Mouse (Mus musculus) monocyte, adult 5-6 weeks (primary cell): ENCODE data around the gene Ankrd17. TPM values are rescaled to one million over a fixed set of nuclear protein-coding genes. Genes with fewer than 3 reads are reported as not detected.

Experiments
- ATAC-seq: fragments of 153-309, 156-312 bp; replicated peaks from 2 replicates; pipeline ENCODE4 v1.8.0; 2017; ENCODE audit warnings: mild to moderate bottlenecking; ENCODE audit not compliant: low TSS enrichment, insufficient number of reproducible peaks, severe bottlenecking, poor library complexity, low FRiP score
- total RNA-seq: library from RNA; stranded (forward); fragments of 200-1000, 200-491, 200-594 nt; gene quantifications from 3 replicates; pipeline ENCODE4 v1.2.3, GENCODE M21; 2017

The Ankrd17 gene
- 94.5 to 177 TPM (median 99.6 TPM) in 3 replicates for total RNA-seq

DNA sequence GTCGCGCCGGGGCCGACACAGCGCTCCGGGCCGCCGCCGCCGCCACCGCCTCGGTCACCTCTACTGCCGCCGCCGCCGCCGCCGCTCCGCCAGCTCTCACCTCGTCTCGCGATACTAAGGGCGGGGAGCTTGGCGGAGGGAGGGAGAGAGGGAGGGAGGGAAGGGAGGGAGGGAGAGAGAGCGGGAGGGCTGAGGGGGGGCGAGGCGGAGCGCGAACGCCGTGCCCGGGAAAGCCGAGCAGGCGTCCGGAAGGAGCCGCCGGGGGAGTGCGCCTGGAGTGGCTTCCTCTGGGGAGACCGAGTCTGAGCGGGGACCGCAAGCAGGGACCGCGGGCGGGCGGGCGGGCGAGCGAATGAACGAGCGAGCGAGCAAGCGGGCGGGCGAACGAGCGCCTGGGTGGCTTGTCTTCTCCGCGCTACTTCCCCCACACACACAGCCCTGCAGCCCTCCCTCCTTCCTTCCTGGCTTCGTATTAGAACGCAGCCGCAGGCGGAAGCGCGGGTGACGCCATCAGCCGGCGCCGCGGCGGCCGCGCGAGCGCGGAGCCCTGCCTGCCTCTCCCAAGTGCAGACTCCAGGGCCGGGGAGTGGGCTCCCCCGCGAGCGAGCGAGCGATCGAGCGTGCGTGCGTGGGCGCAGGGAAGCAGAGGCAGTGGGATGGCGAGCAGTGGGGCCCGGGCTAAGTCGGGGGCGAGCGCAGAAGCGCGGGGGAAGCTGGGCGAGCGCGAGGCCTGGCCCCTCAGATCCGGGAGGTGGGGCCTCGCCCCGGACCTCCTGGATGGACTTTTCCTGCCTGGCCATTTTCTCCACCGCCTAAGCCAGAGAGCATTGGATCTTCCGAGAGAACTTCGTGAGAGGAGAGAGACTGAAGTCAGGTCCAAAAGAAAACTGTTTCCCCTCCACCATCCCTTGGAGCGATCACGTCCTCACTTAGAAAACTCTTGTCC lies at the start of gene Ankrd17:
Gene Ankrd17, minus strand, starts transcription at position 457 of the 946 bp plus-strand sequence.
- peak; percentile 81 for ATAC-seq

DNA sequence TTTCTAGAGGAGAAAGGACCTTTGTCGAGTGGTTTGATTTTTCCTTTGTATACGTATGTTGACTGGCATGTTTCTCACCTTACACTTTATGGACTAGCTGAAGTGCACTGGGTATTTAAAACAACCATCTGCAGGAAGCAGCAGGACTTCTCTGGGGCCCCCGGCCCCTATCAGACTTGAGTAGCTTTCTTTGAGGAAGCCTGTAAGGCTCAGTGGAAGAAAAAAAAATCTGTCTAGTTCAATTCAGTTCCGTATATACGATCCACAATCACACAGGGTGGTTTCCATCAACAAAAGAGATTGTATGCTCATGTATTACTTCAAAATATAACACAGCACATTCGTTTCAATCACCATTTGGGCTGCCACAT lies 48.5 kb upstream of the Ankrd17 start:
- no peak for ATAC-seq

DNA sequence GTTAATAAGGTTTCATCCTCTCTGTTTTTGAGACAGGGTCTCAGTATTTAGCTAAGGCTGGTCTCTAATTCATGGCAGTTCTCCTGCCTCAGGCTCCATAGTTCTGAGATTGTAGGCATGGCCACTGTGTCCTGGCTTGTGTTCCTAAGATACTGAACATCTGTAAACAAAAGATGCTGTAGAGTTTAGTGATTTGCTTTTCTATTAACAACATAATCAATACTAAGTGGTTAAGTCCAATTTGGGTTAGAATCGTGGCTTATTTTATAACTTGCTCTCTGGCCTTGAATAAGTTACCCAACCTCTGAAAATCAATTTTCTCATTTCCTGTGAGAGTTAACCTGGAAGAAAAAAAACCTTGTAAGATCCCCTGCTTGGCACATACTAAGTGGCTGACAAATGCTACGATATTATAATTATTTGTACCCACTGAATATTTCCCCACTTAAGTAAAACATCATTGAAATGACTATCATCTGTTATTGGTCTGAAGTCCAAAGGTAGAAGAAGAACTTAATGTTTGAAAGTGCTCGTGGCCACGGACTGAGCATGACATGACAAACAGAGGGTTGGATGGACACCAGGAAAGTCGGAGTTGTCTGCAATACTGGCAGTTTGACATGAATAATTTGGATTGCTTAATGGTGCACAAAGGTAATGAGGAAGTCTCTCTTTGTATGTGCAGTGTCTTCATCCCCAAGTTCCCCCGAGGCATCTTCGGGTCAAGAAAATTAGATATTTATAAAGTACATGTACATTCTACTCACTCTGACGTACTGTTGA lies 48.0 kb upstream of the Ankrd17 start:
- ATAC-seq, result no peak

DNA sequence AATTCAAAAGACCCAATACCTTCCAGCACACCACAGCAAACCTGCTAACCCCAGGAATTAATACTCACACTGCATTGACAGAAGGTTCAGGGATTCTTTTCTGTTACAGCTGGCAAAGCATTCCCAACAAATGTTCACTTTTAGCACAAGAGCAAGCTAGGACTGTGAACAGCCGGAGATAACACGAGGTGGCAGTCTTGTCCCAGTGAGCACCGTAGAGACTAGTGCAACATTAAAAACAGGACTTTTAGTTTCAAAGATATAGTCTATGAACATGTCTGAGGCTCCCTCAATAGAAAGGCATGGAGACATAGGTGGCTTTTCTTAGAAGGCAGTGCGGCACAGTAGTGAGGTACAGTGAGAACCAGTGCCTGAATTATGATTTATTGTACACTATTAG lies 38.8 kb upstream of the Ankrd17 start:
- no peak for ATAC-seq

DNA sequence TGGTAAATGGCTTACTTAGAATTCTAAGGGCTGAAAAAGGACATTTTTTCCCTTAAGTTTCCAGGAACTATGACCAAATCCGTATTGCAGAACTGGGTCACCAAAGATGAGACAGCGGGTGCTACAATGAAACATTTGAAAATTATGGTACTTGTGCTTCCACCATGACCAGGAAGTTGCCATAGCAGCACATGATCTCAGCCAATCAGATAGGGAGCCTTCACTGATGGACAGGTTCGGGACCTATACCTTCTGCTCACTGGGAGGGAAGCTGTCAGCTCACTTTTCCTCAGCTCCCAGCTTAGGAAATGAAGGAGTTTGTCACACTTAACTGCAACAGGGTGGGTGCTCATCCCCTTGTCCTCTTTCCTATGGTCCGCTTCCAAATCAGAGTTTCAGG lies 30.4 kb upstream of the Ankrd17 start:
- ATAC-seq, result no peak

DNA sequence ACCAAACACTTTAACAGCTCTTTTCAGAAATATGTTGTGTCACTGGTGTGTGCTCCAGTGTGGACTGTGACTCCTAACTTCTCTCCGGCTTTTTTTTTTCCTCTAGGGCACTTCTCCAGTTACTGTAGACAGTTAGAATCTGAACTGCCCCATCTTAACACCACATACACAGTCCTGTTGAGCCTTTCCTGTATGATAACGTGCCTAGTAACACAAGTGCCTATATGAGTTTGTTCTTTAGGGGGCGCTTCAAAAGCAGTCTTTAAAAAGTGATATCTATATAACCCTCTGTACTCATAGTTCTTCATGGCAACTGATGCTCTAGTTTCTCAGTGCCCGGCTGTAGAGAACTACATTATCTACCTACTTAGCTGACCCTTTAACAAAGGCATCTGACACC lies 27.9 kb upstream of the Ankrd17 start:
- ATAC-seq, result no peak

DNA sequence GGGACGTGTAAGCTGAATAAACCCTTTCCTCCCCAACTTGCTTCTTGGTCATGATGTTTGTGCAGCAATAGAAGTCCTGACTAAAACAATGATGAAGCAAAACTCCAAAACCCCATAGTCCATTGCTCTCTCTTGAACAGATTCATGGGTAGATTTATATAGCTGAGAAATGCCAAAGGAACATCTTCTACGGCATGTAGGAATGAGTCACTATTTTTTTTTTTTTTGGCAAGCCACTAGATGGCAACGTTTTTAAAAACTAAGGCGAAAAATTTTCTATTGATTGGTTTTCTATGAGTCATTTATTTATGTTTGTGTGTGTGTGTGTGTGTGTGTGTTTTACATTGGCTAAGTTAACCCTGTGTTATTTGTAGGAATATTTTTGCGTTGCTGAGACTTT lies 27.4 kb upstream of the Ankrd17 start:
- ATAC-seq, result no peak

DNA sequence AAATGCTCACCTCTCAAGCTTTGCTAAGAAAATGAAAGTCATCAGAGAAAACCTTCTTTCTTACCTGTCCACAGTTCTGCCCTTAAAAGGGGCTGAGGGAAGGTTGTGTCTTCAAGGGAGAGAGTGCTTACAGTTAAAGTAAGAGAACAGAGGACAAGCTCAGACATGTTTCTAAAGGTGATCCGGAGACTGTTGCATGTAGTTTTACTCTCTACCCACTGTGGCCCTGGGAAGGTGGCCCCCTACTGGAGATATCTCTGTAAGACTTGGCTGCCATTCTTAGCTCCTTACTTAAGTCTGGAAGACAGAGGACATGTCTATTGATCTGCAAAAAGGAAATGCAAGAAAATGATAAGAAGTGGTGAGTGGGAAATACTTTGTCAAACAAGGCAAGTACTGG lies 16.7 kb upstream of the Ankrd17 start:
- ATAC-seq, result no peak

DNA sequence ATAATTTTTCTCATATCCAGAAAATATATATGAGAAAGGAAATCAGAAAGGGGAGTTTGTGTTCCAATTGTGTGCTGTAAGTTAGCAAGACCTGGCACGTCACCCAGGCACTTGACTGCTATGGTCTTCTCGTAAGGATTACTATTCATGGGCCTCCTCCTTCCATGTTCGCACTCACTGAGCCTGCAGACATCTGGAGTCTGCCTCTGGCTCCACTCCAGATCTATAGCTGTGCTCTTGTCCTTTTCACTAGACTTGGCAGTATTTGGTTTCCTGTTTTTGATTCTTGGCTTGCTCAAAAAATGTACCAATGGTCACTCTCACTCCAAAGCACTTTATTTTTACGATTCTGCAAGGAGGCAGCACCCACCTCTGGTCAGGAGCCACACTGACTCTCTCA lies 15.1 kb upstream of the Ankrd17 start:
- ATAC-seq, result no peak

DNA sequence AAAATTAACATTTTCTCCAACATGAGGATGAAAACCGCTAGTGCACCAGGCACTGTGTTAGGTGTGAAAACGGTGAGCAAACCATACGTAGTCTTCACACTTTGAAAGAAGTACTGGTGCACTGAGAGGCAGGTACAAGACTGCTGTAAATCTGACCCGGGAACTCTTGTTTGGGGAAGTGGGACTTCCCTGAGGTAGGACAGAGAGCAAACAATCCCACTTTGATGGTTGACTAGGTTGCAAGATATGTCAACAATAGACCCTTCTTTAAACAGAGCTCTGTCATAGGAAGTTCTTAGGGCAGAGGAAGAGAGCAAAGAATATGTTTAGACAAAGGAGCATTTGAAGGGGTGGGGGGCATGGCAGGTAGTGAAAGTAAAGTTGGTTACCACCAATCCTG lies 7.3 kb upstream of the Ankrd17 start:
- ATAC-seq, result no peak

DNA sequence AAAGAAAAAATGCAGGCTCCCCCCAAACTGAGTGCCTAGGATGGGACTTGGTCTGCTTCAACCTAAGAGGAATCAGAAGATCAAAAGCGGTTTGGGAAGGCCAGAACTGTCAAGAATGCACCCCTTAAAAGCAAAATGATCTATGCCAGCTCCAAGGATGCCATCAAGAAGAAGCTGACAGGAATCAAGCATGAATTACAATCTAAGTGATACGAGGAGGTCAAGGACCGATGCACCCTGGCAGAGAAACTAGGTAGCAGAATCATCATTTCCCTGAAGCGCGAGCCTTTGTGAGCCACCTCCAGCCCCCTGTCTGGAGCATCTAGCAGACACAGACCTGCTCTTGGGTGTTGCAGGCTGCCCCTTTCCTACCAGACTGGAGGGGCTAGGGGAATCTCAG lies 4.0 kb upstream of the Ankrd17 start:
- no peak for ATAC-seq

DNA sequence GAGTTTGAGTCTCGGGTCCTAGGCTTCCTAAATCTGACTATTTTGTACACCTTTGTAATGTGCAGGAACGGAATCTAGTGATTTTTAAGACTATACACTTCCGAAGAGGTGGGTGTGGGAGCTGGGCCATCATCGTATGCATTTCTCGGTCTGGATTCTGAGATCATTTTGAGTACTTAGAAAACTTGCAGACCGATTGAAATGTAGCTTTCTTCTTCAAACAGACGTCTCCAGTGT lies 608 bp upstream of the Ankrd17 start, which contains the start of gene Gm9958:
Gene Gm9958, plus strand, starts transcription at position 138 of the 237 bp plus-strand sequence.
- no peak for ATAC-seq

DNA sequence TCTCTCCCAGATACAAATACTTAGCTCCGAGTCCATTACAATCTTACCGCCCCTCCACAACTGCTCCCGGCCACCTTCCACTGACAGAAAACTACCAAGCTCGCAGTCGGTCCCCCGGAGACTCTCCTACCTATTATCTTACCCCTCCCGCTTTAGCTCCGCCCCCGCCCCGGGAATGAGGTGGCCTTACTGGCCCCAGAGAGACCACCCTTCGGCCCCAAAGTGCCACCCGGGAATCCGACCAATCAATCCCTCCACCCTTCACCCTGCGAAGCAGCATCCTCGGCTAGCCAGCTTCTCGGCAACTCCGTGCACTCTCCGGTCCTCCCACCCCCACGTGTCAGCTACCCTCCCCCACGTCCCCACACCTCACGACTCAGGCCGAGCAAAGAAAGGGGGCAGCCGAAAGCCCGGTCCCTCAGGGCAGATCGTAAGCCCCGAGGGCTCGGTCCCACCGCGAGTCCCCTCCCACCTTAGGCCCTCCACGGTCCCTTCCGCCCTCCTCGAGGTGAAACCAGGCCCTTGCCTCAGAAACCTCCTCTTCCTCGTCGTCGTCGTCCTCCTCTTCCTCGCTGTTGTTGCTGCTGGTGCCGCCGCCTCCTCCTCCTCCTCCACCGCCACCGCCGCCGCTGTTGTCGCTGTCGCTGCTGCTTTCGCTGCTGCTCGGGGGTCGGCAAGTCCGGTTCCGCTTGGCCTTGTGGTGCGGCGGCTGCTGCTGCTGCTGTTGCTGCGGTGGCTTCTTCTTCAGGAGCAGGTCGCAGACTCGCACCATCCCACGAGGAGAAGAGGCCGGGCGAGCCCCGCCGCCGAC lies 1.0 kb downstream of the Ankrd17 start:
- ATAC-seq, result peak; percentile 16

DNA sequence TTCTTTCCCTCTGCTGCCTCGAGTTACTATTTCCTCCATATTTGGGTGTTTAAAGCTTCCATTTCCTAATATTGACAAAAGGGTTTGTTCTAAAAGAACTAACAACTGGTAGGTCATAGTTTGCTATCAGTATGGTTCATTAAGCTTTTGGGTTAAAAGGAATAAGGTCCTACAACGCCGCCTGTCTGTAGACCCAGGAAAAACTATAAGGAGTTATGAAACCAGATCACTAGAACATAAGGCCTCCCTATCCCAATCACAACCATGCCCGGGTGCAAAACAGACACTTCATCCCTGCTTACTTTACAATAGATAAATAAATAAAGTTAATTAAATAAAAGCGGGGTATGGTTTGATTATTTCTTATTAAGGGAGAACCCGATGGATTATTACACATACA lies 1.9 kb downstream of the Ankrd17 start:
- no peak; the same call in 1 of the 2 replicates for ATAC-seq

DNA sequence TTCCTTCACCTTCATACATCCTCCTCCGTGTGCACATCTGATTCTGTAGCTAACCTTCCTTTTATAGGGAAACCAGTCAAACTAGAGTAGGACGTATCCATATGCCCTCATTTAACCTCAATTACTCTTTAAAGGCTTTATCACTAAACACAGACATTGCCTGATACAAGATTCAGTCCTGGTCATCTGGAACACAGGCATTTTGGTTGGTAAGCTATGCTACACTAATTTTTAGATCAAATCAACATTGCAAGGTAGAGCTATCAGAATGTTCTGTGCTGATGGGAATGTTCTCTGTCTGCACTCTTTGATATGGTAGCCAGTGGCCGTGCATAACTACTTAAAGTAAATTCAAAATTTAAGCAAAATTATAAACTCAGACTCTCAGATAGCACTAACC lies 10.6 kb downstream of the Ankrd17 start:
- ATAC-seq, result no peak

DNA sequence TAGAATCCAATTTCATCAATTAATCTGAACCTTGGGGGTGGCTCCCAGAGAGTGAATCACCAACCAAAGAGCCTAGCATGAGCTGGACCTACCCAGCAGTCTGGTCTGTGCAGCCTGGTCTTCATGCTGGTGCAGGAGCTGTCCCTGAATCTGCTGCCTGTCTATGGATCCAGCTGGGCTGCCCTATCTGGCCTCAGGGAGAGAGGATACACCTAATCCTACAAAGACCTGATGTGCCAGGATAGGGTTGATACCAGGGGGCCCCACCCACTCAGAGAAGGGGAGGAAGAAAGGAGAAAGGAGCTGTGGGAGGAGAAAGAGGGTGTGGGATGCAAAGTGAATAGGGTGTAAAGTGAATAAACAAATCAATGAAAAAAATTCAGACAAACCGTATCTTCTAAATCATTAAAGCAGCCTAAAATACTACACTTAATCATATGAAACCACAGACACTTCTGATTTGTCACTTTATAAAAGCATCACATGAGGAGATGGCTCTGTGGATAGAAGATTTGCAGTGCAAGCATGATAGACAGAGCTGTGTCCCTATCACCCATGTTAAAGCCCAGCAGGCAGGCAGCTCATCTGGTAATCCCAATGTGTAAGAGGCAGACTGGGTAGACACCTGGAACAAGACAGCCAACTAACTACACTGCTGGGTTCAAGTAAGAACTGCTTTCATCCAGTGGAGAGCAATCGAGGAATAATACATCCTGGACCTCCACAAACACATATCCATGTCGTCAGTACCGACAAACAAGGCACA lies 12.6 kb downstream of the Ankrd17 start:
- ATAC-seq, result no peak

DNA sequence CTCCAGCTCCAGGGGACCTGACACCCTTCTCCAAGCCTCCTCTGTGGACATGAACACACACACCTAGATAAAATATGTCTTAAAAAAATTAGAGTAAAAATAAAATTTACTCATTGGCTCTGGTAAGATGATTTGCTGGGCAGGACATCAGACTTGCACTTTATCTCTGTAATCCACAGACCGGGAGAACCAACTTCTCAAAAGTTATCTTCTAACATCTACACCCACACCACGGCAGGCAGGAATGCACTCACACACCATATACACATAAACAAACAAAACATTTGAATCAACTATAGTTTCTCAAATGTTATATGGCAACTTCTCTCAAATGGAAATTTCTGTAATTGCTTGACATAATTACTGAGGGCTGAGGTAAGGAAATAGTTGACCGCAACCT lies 19.5 kb downstream of the Ankrd17 start:
- no peak for ATAC-seq

DNA sequence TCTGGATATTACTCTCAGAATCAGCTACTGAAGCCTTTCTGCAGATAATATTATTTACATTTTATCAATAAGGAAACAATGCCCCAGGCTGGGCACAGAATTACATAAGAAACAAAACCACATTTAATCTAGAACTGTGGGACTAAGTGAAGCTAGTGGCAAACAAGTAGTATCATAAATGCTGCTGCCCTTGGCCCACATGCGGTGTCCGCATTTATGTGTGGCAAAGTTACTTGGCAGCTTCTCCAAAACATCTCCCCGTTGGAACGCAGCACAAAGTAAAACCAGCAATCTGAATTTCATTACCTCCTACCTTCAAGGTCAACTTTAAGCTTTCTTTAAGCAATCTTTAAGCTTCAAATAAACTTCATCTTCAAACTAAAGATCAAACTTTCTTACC lies 25.5 kb downstream of the Ankrd17 start:
- ATAC-seq, result no peak

DNA sequence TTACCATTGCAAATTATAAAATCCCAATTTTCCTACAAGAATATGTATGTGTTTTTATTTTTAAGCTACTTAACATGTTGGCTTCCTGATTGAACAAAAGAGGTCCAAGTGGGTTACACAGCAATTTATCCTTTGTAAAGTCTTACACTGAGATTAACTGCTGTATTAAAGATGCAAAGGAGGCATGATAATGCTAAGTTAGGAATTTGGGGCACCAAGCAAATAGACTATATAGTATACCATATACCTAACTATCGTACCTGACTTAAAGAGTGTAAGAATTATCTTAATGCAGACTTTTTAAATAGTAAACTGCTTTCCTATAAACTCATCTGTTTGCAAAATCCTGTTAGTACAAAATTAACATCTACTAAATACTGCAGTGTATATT lies 26.4 kb downstream of the Ankrd17 start:
- ATAC-seq, result no peak
